Mouse (Mus musculus): ENCODE data around the gene Slc5a2.

DNA sequence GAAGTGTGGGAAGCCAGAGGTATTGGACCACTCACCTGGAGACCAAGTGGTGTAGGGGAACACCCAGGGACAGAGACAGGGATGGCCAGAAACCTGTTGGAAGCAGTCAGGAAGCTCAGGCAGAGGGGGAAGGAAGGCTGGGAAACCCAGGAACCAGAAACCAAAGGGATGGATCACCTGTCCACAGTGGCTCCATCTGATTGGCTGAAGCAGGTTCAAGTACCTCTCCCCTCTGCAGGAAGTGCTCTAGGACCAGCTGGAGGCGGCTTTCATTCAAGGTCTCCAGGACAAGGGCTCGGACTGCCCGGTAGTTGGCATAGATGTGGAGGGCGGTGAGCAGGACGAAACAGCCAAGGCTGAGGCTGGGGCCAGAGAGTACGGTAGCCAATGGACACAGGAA lies 10.6 kb downstream of the Slc5a2 start:
- TF ChIP-seq EP300 (IDR thresholded peaks at IDR 0.05; ENCODE audit: insufficient read depth, low read depth, low read length), result no peak
- no peak for TF ChIP-seq POLR2A (IDR thresholded peaks at IDR 0.05; ENCODE audit: insufficient read depth, low read depth, low read length)
- no peak for TF ChIP-seq CTCF (IDR thresholded peaks at IDR 0.05)
